Comparison of ENCODE assay signal across 8 mouse cellular contexts in the genomic region with DNA sequence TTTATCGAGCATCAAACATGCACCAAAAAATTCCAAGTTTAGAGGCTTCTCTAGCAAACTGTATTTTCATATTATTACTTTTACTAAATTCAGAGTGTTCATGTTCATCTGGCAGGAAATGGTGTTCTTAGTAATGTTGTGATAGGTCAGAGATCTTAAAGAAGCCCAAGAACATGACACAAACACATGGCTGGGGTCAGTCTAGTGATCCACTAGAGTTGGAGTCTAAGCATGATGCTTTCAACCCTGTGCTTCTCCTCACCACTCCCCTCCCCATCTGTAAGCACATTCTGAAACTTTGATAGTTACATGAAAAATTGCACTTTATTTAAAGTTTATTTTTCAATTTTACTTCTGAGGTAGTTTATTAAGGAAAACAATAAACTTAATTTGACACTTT. TPM values are rescaled to one million over a fixed set of nuclear protein-coding genes. Genes with fewer than 3 reads are reported as not detected.
DNase-seq lines count a peak whose midpoint lies in the region; ATAC-seq and TF ChIP-seq lines count a peak whose summit lies in the region.

No protein-coding gene starts in this region.

- 81% methylated on average over 1 of the region's 1 CpGs for WGBS in hindbrain, embryonic 10.5 days
- WGBS in hindbrain, embryonic 11.5 days = 84% methylated on average over 1 of the region's 1 CpGs
- WGBS in bone marrow, adult 2 months = 23% methylated on average over 1 of the region's 1 CpGs
- 81% methylated on average over 1 of the region's 1 CpGs for WGBS in hindbrain, embryonic 15.5 days
- WGBS in midbrain, embryonic 14.5 days = 73% methylated on average over 1 of the region's 1 CpGs

- no peak for TF ChIP-seq CTCF in bone marrow, adult 2 months (IDR thresholded peaks at IDR 0.05; ENCODE audit: control insufficient read depth, insufficient read depth, low read length)

- H3K9me3 ChIP-seq in hindbrain, embryonic 10.5 days = no peaks in the 10 kb centered on the region
- H3K9me3 ChIP-seq in hindbrain, embryonic 11.5 days (ENCODE audit: control insufficient read depth, low read length) = no peaks in the 10 kb centered on the region
- no peaks in the 10 kb centered on the region for H3K9me3 ChIP-seq in hindbrain, embryonic 15.5 days
- H3K9me3 ChIP-seq in midbrain, embryonic 14.5 days (ENCODE audit: control insufficient read depth, low read length) = no peaks in the 10 kb centered on the region

- peak overlapping the region; percentile 97 for H3K4me3 ChIP-seq in hindbrain, embryonic 10.5 days
- H3K4me3 ChIP-seq in hindbrain, embryonic 11.5 days (ENCODE audit: low read depth, low read length) = no peak overlapping the region
- peak overlapping the region; percentile 65 for H3K4me3 ChIP-seq in bone marrow, adult 2 months (replicated peaks; ENCODE audit: control insufficient read depth, low read depth, low read length)
- H3K4me3 ChIP-seq in hindbrain, embryonic 15.5 days = no peak overlapping the region
- peak overlapping the region; percentile 8; the same call in 1 of the 2 replicates for H3K4me3 ChIP-seq in midbrain, embryonic 14.5 days (replicated peaks; ENCODE audit: low read depth, low read length)

- H3K27ac ChIP-seq in hindbrain, embryonic 10.5 days = no peak overlapping the region
- no peak overlapping the region for H3K27ac ChIP-seq in hindbrain, embryonic 11.5 days (ENCODE audit: low read depth, low read length)
- no peak overlapping the region for H3K27ac ChIP-seq in bone marrow, adult 2 months (ENCODE audit: control insufficient read depth, insufficient read depth, low read depth, low read length, poor library complexity)
- no peak overlapping the region for H3K27ac ChIP-seq in hindbrain, embryonic 15.5 days (replicated peaks)
- no peak overlapping the region for H3K27ac ChIP-seq in midbrain, embryonic 14.5 days (replicated peaks; ENCODE audit: low read depth, low read length)

- no peak for TF ChIP-seq POLR2A in bone marrow, adult 2 months (IDR thresholded peaks at IDR 0.05; ENCODE audit: borderline replicate concordance, control insufficient read depth, low read depth, low read length)

- no peak for ATAC-seq in hindbrain, embryonic 11.5 days (ENCODE audit: low FRiP score)
- ATAC-seq in hindbrain, embryonic 15.5 days (ENCODE audit: low FRiP score, low read depth) = no peak
- ATAC-seq in midbrain, embryonic 14.5 days (ENCODE audit: low FRiP score, low TSS enrichment) = no peak

- no peak overlapping the region for H3K4me2 ChIP-seq in hindbrain, embryonic 11.5 days (replicated peaks; ENCODE audit: low read depth, low read length)
- H3K4me2 ChIP-seq in hindbrain, embryonic 15.5 days = peak overlapping the region; percentile 43
- H3K4me2 ChIP-seq in midbrain, embryonic 14.5 days (ENCODE audit: low read length) = peak overlapping the region; percentile 43

- no peaks in the 10 kb centered on the region for H3K27me3 ChIP-seq in hindbrain, embryonic 10.5 days (ENCODE audit: insufficient read depth, poor library complexity, severe bottlenecking)
- H3K27me3 ChIP-seq in hindbrain, embryonic 11.5 days (ENCODE audit: control insufficient read depth, insufficient read depth, low read length) = no peaks in the 10 kb centered on the region
- no peaks in the 10 kb centered on the region for H3K27me3 ChIP-seq in hindbrain, embryonic 15.5 days
- H3K27me3 ChIP-seq in midbrain, embryonic 14.5 days (ENCODE audit: control insufficient read depth, insufficient read depth, low read length) = no peaks in the 10 kb centered on the region

- peaks cover 40% of the 10 kb centered on the region for H3K4me1 ChIP-seq in hindbrain, embryonic 10.5 days (replicated peaks)
- no peaks in the 10 kb centered on the region for H3K4me1 ChIP-seq in hindbrain, embryonic 11.5 days (replicated peaks; ENCODE audit: control insufficient read depth, insufficient read depth, low read length)
- H3K4me1 ChIP-seq in bone marrow, adult 2 months (ENCODE audit: control insufficient read depth, insufficient read depth, low read length) = peaks cover 1% of the 10 kb centered on the region; the same call in 1 of the 2 replicates
- peaks cover 32% of the 10 kb centered on the region for H3K4me1 ChIP-seq in hindbrain, embryonic 15.5 days (replicated peaks)
- H3K4me1 ChIP-seq in midbrain, embryonic 14.5 days (ENCODE audit: control insufficient read depth, insufficient read depth, low read length) = peaks cover 31% of the 10 kb centered on the region

- DNase-seq in hindbrain, embryonic 10.5 days (ENCODE audit: low spot score) = no peak
- no peak for DNase-seq in hindbrain, embryonic 11.5 days (ENCODE audit: low spot score)
- DNase-seq in midbrain, embryonic 14.5 days = no peak
- DNase-seq in gastrocnemius, adult 8-10 months (ENCODE audit: low spot score in 2 of 2) = no peak
- DNase-seq in B cell, adult 2 months = no peak
- no peak for DNase-seq in cerebellum, postnatal 36 days

- peaks cover 8% of the 10 kb centered on the region; the same call in 1 of the 2 replicates for H3K36me3 ChIP-seq in hindbrain, embryonic 10.5 days
- no peaks in the 10 kb centered on the region for H3K36me3 ChIP-seq in hindbrain, embryonic 11.5 days (ENCODE audit: control insufficient read depth, insufficient read depth, low read length)
- no peaks in the 10 kb centered on the region for H3K36me3 ChIP-seq in hindbrain, embryonic 15.5 days
- peaks cover 5% of the 10 kb centered on the region; the same call in 1 of the 2 replicates for H3K36me3 ChIP-seq in midbrain, embryonic 14.5 days (ENCODE audit: control insufficient read depth, insufficient read depth, low read length)

- no peak overlapping the region for H3K9ac ChIP-seq in hindbrain, embryonic 11.5 days (ENCODE audit: low read depth, low read length)
- H3K9ac ChIP-seq in hindbrain, embryonic 15.5 days = no peak overlapping the region
- no peak overlapping the region for H3K9ac ChIP-seq in midbrain, embryonic 14.5 days (replicated peaks; ENCODE audit: low read length)

RNA-seq across cellular contexts. Expression of a gene that starts 3.0 kb away (rescaled TPM):
- polyA plus RNA-seq in hindbrain, embryonic 10.5 days (2016; fragmentation: Nextera tagmentation; extraction: Ambion mirVana) = 46.6 and 51.1 TPM in 2 replicates
- 66.3 and 67.1 TPM in 2 replicates for polyA plus RNA-seq in hindbrain, embryonic 11.5 days (2014; fragmentation: Nextera tagmentation; extraction: Ambion mirVana)
- polyA plus RNA-seq in bone marrow, adult 2 months (2011; ENCODE audit: insufficient read depth, insufficient read length, low replicate concordance, missing spikeins) = 34.0 and 40.0 TPM in 2 replicates
- 33.3 and 36.1 TPM in 2 replicates for polyA plus RNA-seq in hindbrain, embryonic 15.5 days (2015; fragmentation: Nextera tagmentation; extraction: Ambion mirVana)
- 43.5 and 61.5 TPM in 2 replicates for polyA plus RNA-seq in midbrain, embryonic 14.5 days (2014; fragmentation: Nextera tagmentation; extraction: Ambion mirVana)
- 10 to 100 TPM; 16.5 to 19.1 (median 18.7) TPM for total RNA-seq in gastrocnemius, adult 8-10 months (2022)

RNA-seq across cellular contexts. Expression of a gene that starts 9.2 kb away (rescaled TPM):
- not detected in 2 replicates for polyA plus RNA-seq in hindbrain, embryonic 10.5 days (2016; fragmentation: Nextera tagmentation; extraction: Ambion mirVana)
- not detected in 2 replicates for polyA plus RNA-seq in hindbrain, embryonic 11.5 days (2014; fragmentation: Nextera tagmentation; extraction: Ambion mirVana)
- not detected in 2 replicates for polyA plus RNA-seq in bone marrow, adult 2 months (2011; ENCODE audit: insufficient read depth, insufficient read length, low replicate concordance, missing spikeins)
- polyA plus RNA-seq in hindbrain, embryonic 15.5 days (2015; fragmentation: Nextera tagmentation; extraction: Ambion mirVana) = not detected in 2 replicates
- not detected in 2 replicates for polyA plus RNA-seq in midbrain, embryonic 14.5 days (2014; fragmentation: Nextera tagmentation; extraction: Ambion mirVana)
- total RNA-seq in gastrocnemius, adult 8-10 months (2022) = not detected

Comparison
In these comparisons a context has a peak if more than half of its experiments do, and no peak if none do; other contexts are left out.
1. H3K4me3 ChIP-seq: peak in hindbrain, embryonic 10.5 days (single experiment), bone marrow, adult 2 months (single experiment) and midbrain, embryonic 14.5 days (single experiment); none in hindbrain, embryonic 11.5 days (single experiment) and hindbrain, embryonic 15.5 days (single experiment).